Mouse (Mus musculus) urinary bladder, postnatal 36 days (tissue): Measurements from ENCODE around the gene P2ry10b.

Experiments used
- DNase-seq, 2 experiments: peaks; one replicate each; pipeline ENCODE4 v3.0.0; 2022; ENCODE audit warnings: low spot score in 2 of 2, mixed read lengths in 1 of 2

The P2ry10b gene

DNA sequence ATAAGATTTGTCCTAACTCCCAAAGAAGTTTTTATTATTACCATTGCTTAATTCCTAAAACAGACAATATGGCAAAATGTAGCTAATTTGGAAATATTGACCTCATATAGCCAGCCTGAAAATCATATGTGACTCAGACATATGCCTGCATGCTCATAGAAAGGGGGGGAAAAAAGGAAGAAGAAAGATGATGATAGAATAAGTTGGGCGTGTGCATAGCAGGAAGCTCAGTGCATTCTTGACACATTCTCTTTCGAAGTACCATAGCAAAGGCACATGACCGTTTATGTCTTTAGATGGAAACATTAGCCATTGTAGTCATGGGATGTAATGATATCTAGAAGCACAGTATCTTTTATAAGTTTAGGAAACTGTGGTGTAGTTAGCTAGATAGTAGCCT lies at the start of gene P2ry10b:
Gene P2ry10b, plus strand, starts transcription at position 247 of the 400 bp plus-strand sequence.
- DNase-seq = no peak

DNA sequence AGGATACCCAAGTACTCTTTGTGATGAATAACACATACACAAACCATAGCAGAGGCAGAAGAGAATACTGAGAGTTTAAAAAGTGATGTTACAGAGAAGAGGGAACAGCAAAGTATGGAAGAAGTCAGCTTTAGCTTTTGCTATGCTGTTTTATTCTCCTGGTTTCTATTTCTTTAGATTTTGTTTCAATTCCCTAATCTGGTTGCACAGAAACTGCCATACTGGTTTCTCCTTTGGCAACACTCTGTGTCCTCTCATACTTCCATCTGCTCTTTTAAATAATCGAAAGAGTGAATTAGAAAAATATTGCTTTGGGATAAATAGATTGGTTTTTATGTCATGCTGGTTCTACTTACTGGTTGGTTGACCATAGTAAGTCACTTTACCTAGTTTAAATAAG lies 32.4 kb upstream of the P2ry10b start:
- DNase-seq = no peak

DNA sequence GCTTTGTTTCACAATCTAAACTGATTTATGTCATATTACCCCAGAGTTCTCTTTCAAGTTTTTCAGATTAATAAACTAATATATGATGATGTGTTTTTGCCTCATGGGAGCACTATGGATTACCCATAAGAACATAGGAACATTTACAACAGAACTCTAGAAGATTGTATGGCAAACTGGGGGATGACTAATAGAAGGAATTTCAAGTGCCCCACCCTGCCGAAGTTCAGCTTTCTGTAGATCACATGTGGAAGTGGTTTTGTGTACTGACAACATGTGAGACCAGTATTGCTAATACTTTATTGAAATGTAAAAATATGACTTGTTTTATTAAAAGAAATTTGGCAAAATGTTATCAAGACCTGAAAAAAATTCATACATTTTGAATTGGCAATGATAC lies 31.7 kb upstream of the P2ry10b start:
- DNase-seq = no peak

DNA sequence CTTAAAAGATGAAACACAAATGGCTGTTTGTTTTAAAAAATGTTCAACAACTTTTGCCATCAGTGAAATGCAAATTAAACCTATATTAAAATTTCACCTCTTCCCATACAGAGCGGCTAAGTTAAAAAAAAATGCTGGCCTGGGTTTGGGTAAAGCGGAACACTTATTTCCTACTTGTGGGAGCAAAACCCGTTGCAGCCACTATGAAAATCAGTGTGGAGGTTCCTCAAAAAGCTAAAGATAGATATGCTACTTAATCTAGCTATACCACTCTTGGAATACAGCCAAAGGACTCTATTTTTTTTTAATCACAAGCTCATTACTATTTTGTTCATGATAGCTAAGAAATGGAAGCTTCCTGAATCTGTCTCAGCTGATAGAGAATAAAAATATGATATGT lies 5.5 kb upstream of the P2ry10b start:
- no peak for DNase-seq

DNA sequence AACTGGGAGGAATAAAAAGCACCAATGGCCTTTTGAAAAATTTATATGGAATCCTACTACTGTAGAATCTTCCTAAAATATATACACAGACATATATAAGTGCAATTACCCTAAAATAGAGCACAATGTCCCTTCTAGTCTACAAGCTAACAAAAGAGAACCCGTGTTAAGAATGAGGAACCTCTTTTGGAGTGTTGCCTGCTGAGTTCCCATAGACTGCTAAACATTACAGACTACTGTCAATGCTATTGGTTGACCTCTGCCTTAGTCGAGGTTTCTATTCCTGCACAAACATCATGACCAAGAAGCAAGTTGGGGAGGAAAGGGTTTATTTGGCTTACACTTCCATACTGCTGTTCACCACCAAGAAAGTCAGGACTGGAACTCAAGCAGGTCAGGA lies 4.8 kb upstream of the P2ry10b start:
- no peak for DNase-seq

DNA sequence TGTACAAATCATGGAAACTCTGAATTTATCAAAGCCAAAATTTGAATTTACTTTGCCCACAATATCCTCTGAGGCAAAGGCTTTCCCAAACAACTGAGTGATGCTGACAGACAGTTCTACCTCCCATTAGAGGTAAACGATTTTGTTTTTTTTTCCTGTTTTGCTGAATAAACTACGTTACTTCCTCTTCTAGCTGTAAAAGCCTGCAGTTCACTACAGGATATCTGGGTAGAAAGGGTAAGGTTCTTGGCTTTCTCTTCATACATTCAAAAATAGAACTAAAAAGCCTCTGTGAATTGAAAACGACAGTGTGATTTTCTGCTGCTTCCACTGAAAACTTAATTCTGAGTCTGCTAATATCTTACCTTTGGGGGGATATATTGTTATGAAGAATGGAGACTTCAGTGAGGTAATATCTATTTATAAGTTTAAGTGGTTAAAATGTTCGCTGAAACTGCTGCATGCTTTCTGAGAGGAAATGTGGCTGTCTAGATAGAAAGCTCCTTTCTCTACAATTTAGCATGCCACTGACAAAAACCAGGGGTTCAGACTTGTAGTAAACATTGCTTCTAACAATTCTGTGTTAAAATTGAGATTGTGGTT lies 765 bp downstream of the P2ry10b start:
- DNase-seq = no peak

DNA sequence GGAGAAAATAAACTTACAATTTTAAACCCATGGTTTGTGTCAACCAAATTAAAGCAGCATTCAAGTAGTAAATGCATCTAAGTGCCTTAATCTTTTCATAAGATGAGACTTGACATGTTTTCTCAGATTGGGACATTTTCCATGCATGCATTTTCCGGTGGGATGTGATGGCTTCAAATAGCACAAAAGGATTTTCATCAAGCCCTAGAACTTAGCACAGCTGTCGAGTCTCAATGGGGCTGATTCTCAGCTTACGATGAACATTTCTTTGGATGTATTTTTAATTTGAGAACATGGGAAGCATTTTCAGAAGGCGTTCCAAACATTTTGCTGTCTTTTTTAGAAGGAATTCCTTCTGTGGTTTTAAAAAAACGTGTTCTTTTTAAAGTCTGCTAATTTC lies 1.3 kb downstream of the P2ry10b start:
- DNase-seq = no peak

DNA sequence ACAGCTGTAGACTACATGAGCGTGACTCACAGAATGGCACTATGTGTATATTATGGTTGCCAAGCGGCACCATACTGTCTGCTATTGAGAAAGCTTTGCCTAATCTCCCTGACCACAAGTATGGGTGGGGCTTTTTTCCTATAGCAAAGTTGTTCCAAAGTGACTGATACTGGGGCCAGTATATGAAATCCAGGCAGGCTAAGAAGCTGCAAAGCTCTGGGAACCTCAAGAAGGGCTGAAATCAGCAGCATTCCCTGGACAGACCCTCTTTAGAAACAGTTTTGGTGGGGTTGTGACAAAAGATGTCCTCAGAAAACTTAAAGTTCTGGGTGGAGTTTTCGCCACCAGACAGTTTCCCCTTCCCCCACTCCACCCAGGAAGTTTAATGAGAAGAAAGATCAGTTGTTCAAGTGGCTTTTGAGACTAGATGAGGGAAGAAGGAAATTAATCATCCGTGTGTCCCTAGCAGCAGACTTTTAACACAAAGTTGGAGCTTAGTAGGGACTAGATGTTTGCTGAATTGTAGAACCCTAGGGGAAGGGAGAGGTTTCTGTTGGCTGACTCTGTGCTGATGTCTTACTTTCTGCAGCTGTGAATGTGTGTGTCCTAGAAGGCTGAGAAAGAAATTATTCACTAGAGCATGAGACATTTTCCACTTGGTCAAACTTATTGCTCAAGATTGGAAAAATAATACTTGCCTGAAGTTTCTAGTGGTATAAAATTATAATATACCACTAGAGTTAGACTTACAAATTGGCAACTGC lies 2.2 kb downstream of the P2ry10b start:
- DNase-seq = no peak

DNA sequence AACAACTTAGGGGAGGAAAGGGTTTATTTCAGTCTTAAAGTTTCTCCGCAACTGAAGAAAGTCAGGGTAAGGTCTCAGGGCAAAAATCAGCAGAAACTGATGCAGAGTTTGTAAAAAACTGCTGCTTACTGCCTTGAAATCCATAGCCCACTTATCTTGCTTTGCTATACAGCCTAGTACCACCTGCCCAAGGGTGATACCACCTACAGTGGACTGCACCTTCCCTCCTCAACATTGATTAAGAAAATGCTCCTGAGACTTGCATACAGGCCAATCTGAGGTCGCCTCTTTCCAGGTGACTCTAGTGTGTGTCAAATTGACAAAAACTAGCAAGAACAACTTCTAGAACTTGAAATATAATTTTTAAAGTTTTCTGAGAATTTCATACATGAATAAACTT lies 7.3 kb downstream of the P2ry10b start:
- no peak for DNase-seq

DNA sequence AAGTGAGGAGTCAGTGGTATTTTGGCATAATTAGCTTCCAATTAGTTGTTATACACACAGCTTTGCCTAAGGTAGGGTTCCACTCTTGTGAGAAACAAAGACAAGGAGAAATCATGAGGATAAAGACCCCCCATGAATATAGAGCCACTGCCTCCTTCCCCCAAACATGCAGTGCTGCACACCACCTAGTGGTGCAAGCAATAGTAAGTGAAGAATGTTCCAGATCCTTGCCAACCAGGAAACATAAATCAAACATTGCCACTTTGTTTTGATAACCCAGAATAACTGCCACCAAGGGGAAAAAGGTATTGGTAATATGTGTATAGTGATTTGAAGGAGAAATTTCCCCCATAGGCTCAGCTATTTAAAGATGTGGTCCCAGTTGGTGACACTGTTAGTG lies 11.8 kb downstream of the P2ry10b start:
- no peak for DNase-seq

DNA sequence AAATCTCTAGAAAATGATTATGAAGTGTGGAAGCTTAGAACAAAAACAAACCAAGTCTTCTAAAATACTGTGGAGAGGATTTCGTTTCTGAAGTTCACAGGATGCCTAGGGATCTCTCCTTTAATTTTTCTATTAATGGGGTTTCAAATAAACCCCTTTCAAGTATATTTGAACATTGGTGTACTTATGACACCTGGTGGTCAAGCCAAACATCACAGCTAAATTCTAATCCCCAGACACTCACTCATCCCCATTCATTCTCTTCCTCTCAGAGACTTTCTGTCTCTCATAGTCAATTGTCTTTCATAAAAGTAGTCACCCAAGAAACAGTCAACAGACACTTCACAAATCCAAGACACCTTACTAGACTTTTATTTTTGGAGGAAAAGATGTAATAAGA lies 19.6 kb downstream of the P2ry10b start:
- DNase-seq = no peak

DNA sequence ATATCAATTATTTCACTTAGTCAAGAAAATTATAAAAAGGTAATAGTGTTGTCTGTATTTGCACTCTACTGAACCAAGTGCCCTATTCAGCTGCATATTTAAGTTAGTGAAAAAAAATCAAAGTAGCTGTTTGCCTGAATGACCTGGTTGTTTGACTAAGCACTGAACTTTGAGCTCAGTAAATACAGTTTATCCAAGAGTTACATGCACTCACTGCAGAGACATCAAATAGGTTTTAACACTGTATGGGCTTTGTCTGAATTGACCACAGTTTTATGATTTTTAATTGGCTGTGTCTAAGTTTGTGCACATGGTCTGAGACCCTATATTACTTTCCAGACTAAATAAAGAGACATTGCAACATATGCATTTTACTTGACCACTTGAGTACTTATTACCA lies 20.4 kb downstream of the P2ry10b start:
- DNase-seq = no peak

DNA sequence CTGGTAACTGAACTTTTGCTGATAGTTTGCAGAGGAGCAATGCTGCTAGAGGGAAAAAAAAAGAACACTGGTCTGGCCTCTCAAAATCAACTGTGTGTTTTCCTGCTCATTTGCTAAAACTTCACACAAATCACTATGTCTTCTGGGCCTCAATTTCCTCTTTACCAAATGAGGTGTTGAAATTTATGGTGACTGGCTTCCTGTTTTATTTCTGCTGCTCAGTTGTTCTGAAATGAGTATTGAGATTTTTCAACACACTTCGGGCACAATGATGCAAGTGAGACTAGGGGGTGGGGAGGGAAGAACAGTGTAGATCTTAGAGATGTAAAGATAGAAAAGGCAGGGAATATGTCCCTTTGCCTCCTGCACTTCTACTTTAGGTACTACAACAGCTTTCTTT lies 30.0 kb downstream of the P2ry10b start:
- no peak for DNase-seq

DNA sequence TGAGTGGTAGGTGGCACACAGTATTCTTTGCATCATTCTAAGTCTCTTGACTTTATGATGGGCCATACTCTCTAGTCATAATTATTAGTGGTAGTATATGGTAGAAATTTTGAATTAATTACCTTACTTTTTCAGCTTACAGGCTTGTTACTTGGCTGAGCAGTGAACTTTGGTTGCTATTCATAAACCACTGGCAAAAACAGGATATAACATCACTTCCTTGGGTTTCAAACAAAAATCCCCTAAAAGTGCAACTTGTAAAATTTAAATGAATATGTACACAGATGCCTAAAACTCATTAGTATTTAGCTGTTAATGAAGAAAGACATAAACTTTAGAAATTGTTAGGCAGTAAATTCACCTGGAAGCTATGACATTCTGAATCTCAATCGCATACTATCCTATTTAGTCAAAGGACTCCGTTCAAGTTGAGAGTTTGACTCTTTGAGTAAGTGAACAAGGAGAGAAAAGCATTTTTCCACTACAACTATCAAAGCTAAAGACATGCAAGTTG lies 68.9 kb downstream of the P2ry10b start:
- no peak for DNase-seq
